Mouse (Mus musculus) hindbrain, embryonic 13.5 days (tissue): ENCODE data around the gene Ltb. TPM values are rescaled to one million over a fixed set of nuclear protein-coding genes. Genes with fewer than 3 reads are reported as not detected.

Experiments used
- ATAC-seq: fragments of 200-750 bp; cut with Nextera tagmentation; 2 replicates; pipeline ENCODE4 v1.8.0; 2017; ENCODE audit warnings: moderate TSS enrichment; ENCODE audit not compliant: low FRiP score
- H3K27ac ChIP-seq: fragments of 300-500 bp; sonication (generic); 2 replicates; pipeline ENCODE4 v1.5.1; 2015; ENCODE audit warnings: inconsistent platforms, mild to moderate bottlenecking, moderate library complexity
- H3K27me3 ChIP-seq: fragments of 300-500 bp; sonication (generic); 2 replicates; pipeline ENCODE4 v1.6.1; 2015; ENCODE audit warnings: mild to moderate bottlenecking, inconsistent platforms
- H3K36me3 ChIP-seq: fragments of 300-500 bp; sonication (generic); 2 replicates; pipeline ENCODE4 v1.6.1; 2015; ENCODE audit warnings: mild to moderate bottlenecking, inconsistent platforms
- H3K4me1 ChIP-seq: fragments of 300-500 bp; sonication (generic); replicated peaks from 2 replicates; pipeline ENCODE4 v1.6.1; 2015; ENCODE audit warnings: inconsistent platforms
- H3K4me2 ChIP-seq: fragments of 300-500 bp; sonication (generic); 2 replicates; pipeline ENCODE4 v1.6.1; 2015; ENCODE audit warnings: inconsistent platforms, mild to moderate bottlenecking, moderate library complexity
- H3K4me3 ChIP-seq: fragments of 300-500 bp; sonication (generic); 2 replicates; pipeline ENCODE4 v1.5.1; 2015; ENCODE audit warnings: mild to moderate bottlenecking, inconsistent platforms
- H3K9ac ChIP-seq: fragments of 300-500 bp; sonication (generic); 2 replicates; pipeline ENCODE4 v1.6.1; 2015; ENCODE audit warnings: mild to moderate bottlenecking, inconsistent platforms
- H3K9me3 ChIP-seq: fragments of 300-500 bp; sonication (generic); 2 replicates; pipeline ENCODE4 v1.6.1; 2016; ENCODE audit warnings: inconsistent platforms
- WGBS: fragments of 180-500 bp; shearing (Covaris S2); methylation state at CpG from one replicate; pipeline ENCODE4 v1.1.7; 2015; 5-methylcytosine and 5-hydroxymethylcytosine counted together
- polyA plus RNA-seq: library from polyadenylated mRNA; unstranded; fragments of >200 nt; fragmentation: Nextera tagmentation; extraction: Ambion mirVana; gene quantifications from 2 replicates; pipeline ENCODE4 v1.2.1, GENCODE M21; 2015

The Ltb gene
- polyA plus RNA-seq, 1 experiment from 2014 or later: 0.52 TPM

- no peaks in the 10 kb centered on the region for H3K9me3 ChIP-seq
- H3K27me3 ChIP-seq: peaks cover 89% of the 10 kb centered on the region
- H3K4me3 ChIP-seq: no peak overlapping the region
- no peak overlapping the region for H3K4me2 ChIP-seq
- no peak for ATAC-seq
- H3K4me1 ChIP-seq: peaks cover 13% of the 10 kb centered on the region
- 89% methylated on average over 11 of the region's 11 CpGs for WGBS
- no peaks in the 10 kb centered on the region for H3K36me3 ChIP-seq
- H3K27ac ChIP-seq: no peak overlapping the region
- no peak overlapping the region for H3K9ac ChIP-seq
These were observed 6.2 kb downstream of the Ltb start for GRCm38 (mm10) chr17:35200398-35200797.

GRCm38 (mm10) chr17:35201128-35201527, 6.9 kb downstream of the Ltb start:
- H3K4me3 ChIP-seq: no peak overlapping the region
- H3K9ac ChIP-seq: no peak overlapping the region
- 75% methylated on average over 11 of the region's 11 CpGs for WGBS
- H3K27ac ChIP-seq: no peak overlapping the region
- no peaks in the 10 kb centered on the region for H3K9me3 ChIP-seq
- no peaks in the 10 kb centered on the region for H3K36me3 ChIP-seq
- ATAC-seq: no peak
- H3K27me3 ChIP-seq: peaks cover 82% of the 10 kb centered on the region
- H3K4me2 ChIP-seq: no peak overlapping the region
- peaks cover 6% of the 10 kb centered on the region for H3K4me1 ChIP-seq

GRCm38 (mm10) chr17:35201787-35202186, 7.5 kb downstream of the Ltb start, which contains the start of gene Tnf:
TSS of gene Tnf (minus strand) at chr17:35202007.
- no peak within 1 kb of the TSS for H3K27ac ChIP-seq
- no peaks in the 10 kb centered on the region for H3K9me3 ChIP-seq
- H3K4me1 ChIP-seq: 0 out of 2 replicates have a peak, but pooled peaks cover 4% of the 10 kb centered on the region
- no peak for ATAC-seq
- H3K4me2 ChIP-seq: no peak within 1 kb of the TSS
- 52% methylated on average over 13 of the region's 13 CpGs for WGBS
- no peak within 1 kb of the TSS for H3K9ac ChIP-seq
- H3K27me3 ChIP-seq: peaks cover 76% of the 10 kb centered on the region
- H3K4me3 ChIP-seq: no peak within 1 kb of the TSS
- no peaks in the 10 kb centered on the region for H3K36me3 ChIP-seq

GRCm38 (mm10) chr17:35202442-35202841, 8.2 kb downstream of the Ltb start:
- Histone ChIP-seq H3K36me3 (no peaks in the 10 kb centered on the region), H3K27ac (no peak overlapping the region), H3K4me1 (0 out of 2 replicates have a peak, but pooled peaks cover 4% of the 10 kb centered on the region), H3K9me3 (no peaks in the 10 kb centered on the region), H3K4me3 (no peak overlapping the region), H3K9ac (no peak overlapping the region), H3K4me2 (no peak overlapping the region), H3K27me3 (peaks cover 69% of the 10 kb centered on the region)
- WGBS: 81% methylated on average over 4 of the region's 4 CpGs
- no peak for ATAC-seq

GRCm38 (mm10) chr17:35204494-35205379, 10.5 kb downstream of the Ltb start, which contains the start of gene Lta:
TSS of gene Lta (minus strand) at chr17:35205351.
- no peak for ATAC-seq
- Histone ChIP-seq H3K27me3 (peaks cover 55% of the 10 kb centered on the region), H3K4me1 (0 out of 2 replicates have a peak, but pooled peaks cover 4% of the 10 kb centered on the region), H3K9ac (peak within 1 kb of the TSS; percentile 29; the same call in 1 of the 2 replicates), H3K9me3 (no peaks in the 10 kb centered on the region), H3K27ac (no peak within 1 kb of the TSS), H3K36me3 (no peaks in the 10 kb centered on the region), H3K4me3 (no peak within 1 kb of the TSS), H3K4me2 (no peak within 1 kb of the TSS)
- 35% methylated on average over 20 of the region's 20 CpGs for WGBS

- WGBS: 58% methylated on average over 10 of the region's 10 CpGs
- H3K9me3 ChIP-seq: no peaks in the 10 kb centered on the region
- H3K27ac ChIP-seq: no peak overlapping the region
- no peaks in the 10 kb centered on the region for H3K36me3 ChIP-seq
- H3K27me3 ChIP-seq: peaks cover 49% of the 10 kb centered on the region
- H3K9ac ChIP-seq: peak overlapping the region; percentile 29; the same call in 1 of the 2 replicates
- no peak overlapping the region for H3K4me3 ChIP-seq
- no peak for ATAC-seq
- H3K4me1 ChIP-seq: 0 out of 2 replicates have a peak, but pooled peaks cover 4% of the 10 kb centered on the region
- H3K4me2 ChIP-seq: no peak overlapping the region
These were observed 11.1 kb downstream of the Ltb start for GRCm38 (mm10) chr17:35205380-35205769.

- H3K4me3 ChIP-seq: no peak overlapping the region
- no peak overlapping the region for H3K27ac ChIP-seq
- 71% methylated on average over 12 of the region's 12 CpGs for WGBS
- H3K27me3 ChIP-seq: peaks cover 5% of the 10 kb centered on the region
- no peak overlapping the region for H3K4me2 ChIP-seq
- no peaks in the 10 kb centered on the region for H3K9me3 ChIP-seq
- H3K9ac ChIP-seq: no peak overlapping the region
- H3K4me1 ChIP-seq: 0 out of 2 replicates have a peak, but pooled peaks cover 3% of the 10 kb centered on the region
- ATAC-seq: no peak
- H3K36me3 ChIP-seq: no peaks in the 10 kb centered on the region
These were observed 15.7 kb downstream of the Ltb start for GRCm38 (mm10) chr17:35209785-35210535.

GRCm38 (mm10) chr17:35210593-35210992, 16.4 kb downstream of the Ltb start:
- Histone ChIP-seq H3K36me3 (no peaks in the 10 kb centered on the region), H3K4me1 (no peaks in the 10 kb centered on the region), H3K4me3 (no peak overlapping the region), H3K9me3 (no peaks in the 10 kb centered on the region), H3K27me3 (no peaks in the 10 kb centered on the region), H3K27ac (no peak overlapping the region), H3K9ac (no peak overlapping the region), H3K4me2 (no peak overlapping the region)
- WGBS: 89% methylated on average over 3 of the region's 3 CpGs
- no peak for ATAC-seq

GRCm38 (mm10) chr17:35213071-35213470, 18.8 kb downstream of the Ltb start:
- 92% methylated on average over 5 of the region's 5 CpGs for WGBS
- no peaks in the 10 kb centered on the region for H3K4me1 ChIP-seq
- ATAC-seq: no peak

GRCm38 (mm10) chr17:35218516-35219193, 24.4 kb downstream of the Ltb start:
- H3K4me2 ChIP-seq: no peak overlapping the region
- ATAC-seq: no peak

More at GRCm38 (mm10) chr17:35213071-35213470, 18.8 kb downstream of the Ltb start:
- Histone ChIP-seq H3K9me3 (no peaks in the 10 kb centered on the region), H3K27me3 (no peaks in the 10 kb centered on the region), H3K4me2 (no peak overlapping the region), H3K9ac (no peak overlapping the region), H3K27ac (no peak overlapping the region), H3K36me3 (no peaks in the 10 kb centered on the region), H3K4me3 (no peak overlapping the region)

GRCm38 (mm10) chr17:35219601-35220041, 25.4 kb downstream of the Ltb start:
- peaks cover 38% of the 10 kb centered on the region for H3K36me3 ChIP-seq
- H3K27me3 ChIP-seq: no peaks in the 10 kb centered on the region
- no peak for ATAC-seq

More at GRCm38 (mm10) chr17:35218516-35219193, 24.4 kb downstream of the Ltb start:
- Histone ChIP-seq H3K9me3 (no peaks in the 10 kb centered on the region), H3K27me3 (no peaks in the 10 kb centered on the region), H3K36me3 (peaks cover 38% of the 10 kb centered on the region), H3K9ac (no peak overlapping the region; the same call in 1 of the 2 replicates), H3K4me1 (no peaks in the 10 kb centered on the region), H3K27ac (no peak overlapping the region), H3K4me3 (no peak overlapping the region)
- 86% methylated on average over 18 of the region's 18 CpGs for WGBS

More at GRCm38 (mm10) chr17:35219601-35220041, 25.4 kb downstream of the Ltb start:
- Histone ChIP-seq H3K27ac (no peak overlapping the region), H3K9me3 (no peaks in the 10 kb centered on the region), H3K4me1 (no peaks in the 10 kb centered on the region), H3K4me2 (no peak overlapping the region), H3K9ac (no peak overlapping the region), H3K4me3 (no peak overlapping the region)
- WGBS: 86% methylated on average over 6 of the region's 6 CpGs
